Mouse (Mus musculus): ENCODE measurements at regions not wholly inside any gene's neighbourhood (a gene's known extent, or its start where the extent isn't known, plus 50 kb on each side); places are given as distances from the start of the nearest gene placed in this dataset.
"Not testable (repeated sequence)": the region's sequence is repeated elsewhere in the genome, so short reads cannot be mapped to it uniquely, and the experiment has no call there.

GRCm38 (mm10) chr19:3158149-3158548 lies 124.6 kb upstream of the Mrpl21 start:
- DNase-seq (ENCODE audit: low read depth, low spot score), result not testable (repeated sequence)

- DNase-seq (ENCODE audit: low read depth, low spot score), result no peak
Measured at GRCm38 (mm10) chr19:3159346-3159745, 123.4 kb upstream of the Mrpl21 start.

- peak; percentile 31 for DNase-seq (ENCODE audit: low read depth, low spot score)
Measured at GRCm38 (mm10) chr19:3167683-3168082, 115.0 kb upstream of the Mrpl21 start.

- no peak for DNase-seq (ENCODE audit: low read depth, low spot score)
Measured at GRCm38 (mm10) chr19:3182625-3183024, 100.1 kb upstream of the Mrpl21 start.

- no peak for DNase-seq (ENCODE audit: low read depth, low spot score)
Measured at GRCm38 (mm10) chr19:3192644-3193043, 90.1 kb upstream of the Mrpl21 start.

- DNase-seq (ENCODE audit: low read depth, low spot score), result peak; percentile 69
Measured at GRCm38 (mm10) chr19:3204504-3204903, 78.2 kb upstream of the Mrpl21 start.

GRCm38 (mm10) chr19:3205406-3205805 lies 77.3 kb upstream of the Mrpl21 start:
- peak; percentile 25 for DNase-seq (ENCODE audit: low read depth, low spot score)

- peak; percentile 67 for DNase-seq (ENCODE audit: low read depth, low spot score)
Measured at GRCm38 (mm10) chr19:3208283-3208682, 74.4 kb upstream of the Mrpl21 start.
